ENCODE assay signal across 8 mouse cellular contexts in the genomic region with DNA sequence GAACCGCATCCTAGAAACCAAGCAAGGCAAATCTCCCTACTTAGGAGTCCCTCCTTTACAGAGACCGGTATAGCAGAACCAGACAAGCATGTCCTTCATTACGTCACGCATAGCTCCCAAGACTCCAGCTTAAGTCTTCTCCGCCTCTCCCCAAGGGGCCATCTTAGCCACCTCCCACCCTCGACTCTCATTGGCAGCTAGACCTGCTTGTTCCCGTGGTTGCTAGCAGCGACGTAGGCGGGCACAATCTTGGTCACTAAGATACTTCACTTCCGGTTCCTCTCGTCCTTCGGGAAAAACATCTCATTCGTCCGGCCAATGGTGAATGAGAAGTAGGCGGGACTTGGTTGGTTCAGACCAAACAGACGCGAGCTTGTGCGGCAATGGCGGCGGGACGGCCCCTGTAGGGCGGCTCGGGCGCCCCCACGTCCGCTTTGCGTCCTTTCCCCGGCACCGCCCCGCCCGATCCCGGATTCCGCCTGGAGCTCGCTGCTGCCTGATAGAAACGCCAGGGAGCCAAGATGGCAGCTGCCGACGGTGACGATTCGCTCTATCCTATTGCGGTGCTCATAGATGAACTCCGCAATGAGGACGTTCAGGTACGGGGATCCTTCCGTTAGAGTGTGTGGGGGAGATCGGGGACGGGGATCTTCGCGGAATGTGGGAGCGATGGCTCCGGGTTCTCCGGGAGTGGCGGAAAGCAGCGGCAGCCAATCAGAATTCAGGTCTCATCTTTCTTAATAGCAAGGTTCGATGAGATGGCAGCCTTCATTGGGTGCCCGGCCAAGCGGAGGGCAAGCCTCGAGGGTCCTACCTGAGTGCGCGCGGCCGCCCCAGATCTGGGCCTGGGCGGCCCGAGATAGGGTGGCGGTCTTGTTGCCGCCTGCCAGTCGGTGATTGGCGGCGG. TPM values are rescaled to one million over a fixed set of nuclear protein-coding genes. Genes with fewer than 3 reads are reported as not detected.
DNase-seq lines count a peak whose midpoint lies in the region; ATAC-seq and TF ChIP-seq lines count a peak whose summit lies in the region.

A gene (plus strand): TSS at position 327 of the 907 bp plus-strand sequence.

- H3K4me2 ChIP-seq in CH12.LX (ENCODE audit: insufficient read depth, low read depth, poor library complexity, severe bottlenecking): peak within 1 kb of the TSS; percentile 86
- peak within 1 kb of the TSS; percentile 62 for H3K4me2 ChIP-seq in forebrain, embryonic 11.5 days (ENCODE audit: low read depth, low read length, severe bottlenecking)
- H3K4me2 ChIP-seq in heart, embryonic 16.5 days (ENCODE audit: low read depth, low read length): peak within 1 kb of the TSS; percentile 69
- H3K4me2 ChIP-seq in liver, embryonic 15.5 days: peak within 1 kb of the TSS; percentile 81
- peak within 1 kb of the TSS; percentile 70 for H3K4me2 ChIP-seq in neural tube, embryonic 12.5 days (replicated peaks)

- peaks cover 10 to 37% of the 10 kb centered on the region in 2 experiments for H3K4me1 ChIP-seq in CH12.LX (ENCODE audit: control insufficient read depth in 1 of 2, insufficient read depth in 2 of 2)
- peaks cover 4% of the 10 kb centered on the region; the same call in 1 of the 2 replicates for H3K4me1 ChIP-seq in forebrain, embryonic 11.5 days (replicated peaks; ENCODE audit: control insufficient read depth, insufficient read depth, low read length)
- peaks cover 29% of the 10 kb centered on the region for H3K4me1 ChIP-seq in heart, embryonic 16.5 days (ENCODE audit: control insufficient read depth, insufficient read depth, low read length)
- peaks cover 29% of the 10 kb centered on the region for H3K4me1 ChIP-seq in liver, embryonic 15.5 days (replicated peaks)
- H3K4me1 ChIP-seq in neural tube, embryonic 12.5 days: peaks cover 21% of the 10 kb centered on the region

- H3K27ac ChIP-seq in CH12.LX (ENCODE audit: insufficient read depth, low read depth): peak within 1 kb of the TSS; percentile 76
- peak within 1 kb of the TSS; percentile 92 for H3K27ac ChIP-seq in forebrain, embryonic 11.5 days (ENCODE audit: low read depth, low read length)
- peak within 1 kb of the TSS; percentile 96 for H3K27ac ChIP-seq in heart, embryonic 16.5 days (ENCODE audit: low read length)
- peak within 1 kb of the TSS; percentile 94 for H3K27ac ChIP-seq in liver, embryonic 15.5 days (replicated peaks)
- peak within 1 kb of the TSS; percentile 97 for H3K27ac ChIP-seq in neural tube, embryonic 12.5 days

- peak; percentile 99 for DNase-seq in CH12.LX (ENCODE audit: extremely low read depth)
- peak; percentile 100 for DNase-seq in c-Kit-positive CD71-positive TER-119-negative erythroid progenitor cells, embryonic 14.5 days (ENCODE audit: low read depth)
- peak; percentile 97 for DNase-seq in forebrain, embryonic 11.5 days (ENCODE audit: low spot score)
- DNase-seq in kidney, postnatal 36 days: peak; percentile 98 to 99
- peak; percentile 100 for DNase-seq in telencephalon, adult 2 months (ENCODE audit: low read depth, low spot score)

- dilution Hi-C loops in CH12.LX (cut with MboI; ENCODE audit: extremely low pct_ligation_motif_present, extremely low pct_unique_long_range_greater_than_20kb, low sequenced_read_pairs): no loop called here

- peaks cover 46% of the 10 kb centered on the region for H3K79me2 ChIP-seq in CH12.LX (replicated peaks; ENCODE audit: control insufficient read depth, extremely low read depth, insufficient read depth, poor library complexity, severe bottlenecking)

- H3K36me3 ChIP-seq in CH12.LX (replicated peaks in 1 of 2; ENCODE audit: control insufficient read depth in 1 of 2, insufficient read depth in 1 of 2, low read length in 1 of 2): peaks cover 3 to 15% of the 10 kb centered on the region in 2 experiments
- H3K36me3 ChIP-seq in forebrain, embryonic 11.5 days (ENCODE audit: control insufficient read depth, insufficient read depth, low read length): no peaks in the 10 kb centered on the region
- no peaks in the 10 kb centered on the region for H3K36me3 ChIP-seq in heart, embryonic 16.5 days (ENCODE audit: control insufficient read depth, insufficient read depth)
- H3K36me3 ChIP-seq in liver, embryonic 15.5 days (replicated peaks): no peaks in the 10 kb centered on the region
- H3K36me3 ChIP-seq in neural tube, embryonic 12.5 days: no peaks in the 10 kb centered on the region

- no peak for TF ChIP-seq RAD21 in CH12.LX (IDR thresholded peaks at IDR 0.05; ENCODE audit: low read depth, low read length)

- in situ Hi-C loops in CH12.LX (cut with MboI; ENCODE audit: low pct_ligation_motif_present, low pct_unique_long_range_greater_than_20kb, low sequenced_read_pairs): no loop called here

- peak within 1 kb of the TSS; percentile 88 for H3K9ac ChIP-seq in CH12.LX (ENCODE audit: insufficient read depth, low read depth)
- peak within 1 kb of the TSS; percentile 85 for H3K9ac ChIP-seq in forebrain, embryonic 11.5 days (ENCODE audit: low read length)
- peak within 1 kb of the TSS; percentile 86 for H3K9ac ChIP-seq in heart, embryonic 16.5 days (ENCODE audit: low read length)
- peak within 1 kb of the TSS; percentile 79 for H3K9ac ChIP-seq in liver, embryonic 15.5 days
- peak within 1 kb of the TSS; percentile 84 for H3K9ac ChIP-seq in neural tube, embryonic 12.5 days

- no peak for TF ChIP-seq CTCF in CH12.LX (conservative IDR thresholded peaks at IDR 0.05 in 1 of 2, IDR thresholded peaks at IDR 0.05 in 1 of 2; ENCODE audit: low read depth in 2 of 2, low read length in 2 of 2)

- no peaks in the 10 kb centered on the region for H3K27me3 ChIP-seq in CH12.LX (replicated peaks)
- no peaks in the 10 kb centered on the region for H3K27me3 ChIP-seq in forebrain, embryonic 11.5 days (ENCODE audit: control insufficient read depth, insufficient read depth, low read length)
- no peaks in the 10 kb centered on the region for H3K27me3 ChIP-seq in heart, embryonic 16.5 days (ENCODE audit: control insufficient read depth, insufficient read depth, low read length)
- no peaks in the 10 kb centered on the region for H3K27me3 ChIP-seq in liver, embryonic 15.5 days
- H3K27me3 ChIP-seq in neural tube, embryonic 12.5 days (replicated peaks): no peaks in the 10 kb centered on the region

- H3K4me3 ChIP-seq in CH12.LX (replicated peaks in 1 of 3; ENCODE audit: low read depth in 2 of 3, low read length in 2 of 3, poor library complexity in 1 of 3): peak within 1 kb of the TSS; percentile 81 to 93 (median 81)
- H3K4me3 ChIP-seq in forebrain, embryonic 11.5 days (ENCODE audit: low read depth, low read length): peak within 1 kb of the TSS; percentile 79
- peak within 1 kb of the TSS; percentile 81 for H3K4me3 ChIP-seq in heart, embryonic 16.5 days (ENCODE audit: low read length)
- H3K4me3 ChIP-seq in liver, embryonic 15.5 days (replicated peaks): peak within 1 kb of the TSS; percentile 91
- H3K4me3 ChIP-seq in neural tube, embryonic 12.5 days: peak within 1 kb of the TSS; percentile 60

- ATAC-seq in forebrain, embryonic 11.5 days (replicated peaks; ENCODE audit: low FRiP score): peak; percentile 98
- ATAC-seq in heart, embryonic 16.5 days (replicated peaks; ENCODE audit: extremely low read depth, insufficient read depth, low FRiP score): peak; percentile 98
- ATAC-seq in liver, embryonic 15.5 days (ENCODE audit: insufficient read depth): peak; percentile 97
- peak; percentile 99 for ATAC-seq in neural tube, embryonic 12.5 days (ENCODE audit: low FRiP score, low read depth)

- H3K9me3 ChIP-seq in CH12.LX (replicated peaks; ENCODE audit: low read length): no peaks in the 10 kb centered on the region
- H3K9me3 ChIP-seq in forebrain, embryonic 11.5 days (ENCODE audit: control insufficient read depth, low read length): no peaks in the 10 kb centered on the region
- H3K9me3 ChIP-seq in heart, embryonic 16.5 days (replicated peaks; ENCODE audit: control insufficient read depth, low read length): no peaks in the 10 kb centered on the region
- H3K9me3 ChIP-seq in liver, embryonic 15.5 days (replicated peaks): no peaks in the 10 kb centered on the region
- no peaks in the 10 kb centered on the region for H3K9me3 ChIP-seq in neural tube, embryonic 12.5 days

- WGBS in forebrain, embryonic 11.5 days: under 1% methylated on average over 65 of the region's 69 CpGs
- WGBS in heart, embryonic 16.5 days: under 1% methylated on average over 69 of the region's 69 CpGs
- WGBS in liver, embryonic 15.5 days (ENCODE audit: insufficient replicate concordance): under 1% methylated on average over 69 of the region's 69 CpGs
- under 1% methylated on average over 69 of the region's 69 CpGs for WGBS in neural tube, embryonic 12.5 days

- no peak for TF ChIP-seq EP300 in CH12.LX (IDR thresholded peaks at IDR 0.05; ENCODE audit: low read length)

- TF ChIP-seq POLR2A in CH12.LX (IDR thresholded peaks at IDR 0.05; ENCODE audit: low read depth, low read length): peak; percentile 75

TF ChIP-seq in CH12.LX, 34 proteins besides CTCF, POLR2A, EP300 and RAD21 (continues in another document):
- TF ChIP-seq JUN (IDR thresholded peaks at IDR 0.05; ENCODE audit: insufficient read depth, low read depth, low read length) (peak; percentile 13; the same call in 1 of the 2 replicates), CHD2 (IDR thresholded peaks at IDR 0.05; ENCODE audit: low read length) (peak; percentile 31; the same call in 1 of the 2 replicates), CHD1 (IDR thresholded peaks at IDR 0.05; ENCODE audit: low read depth, low read length) (no peak), USF1 (IDR thresholded peaks at IDR 0.05; ENCODE audit: low read depth, low read length) (no peak), ETS1 (conservative IDR thresholded peaks at IDR 0.05; ENCODE audit: low read depth, low read length) (peak; percentile 20), IRF4 (IDR thresholded peaks at IDR 0.05; ENCODE audit: low read depth, low read length) (peak; percentile 33; the same call in 1 of the 2 replicates), ZC3H11A (IDR thresholded peaks at IDR 0.05; ENCODE audit: low read depth, low read length) (no peak), HCFC1 (IDR thresholded peaks at IDR 0.05; ENCODE audit: low read depth, low read length) (peak; percentile 81), ELF1 (IDR thresholded peaks at IDR 0.05; ENCODE audit: low read depth, low read length) (peak; percentile 84), NELFE (IDR thresholded peaks at IDR 0.05; ENCODE audit: low read depth, low read length) (peak; percentile 47), NRF1 (IDR thresholded peaks at IDR 0.05; ENCODE audit: low read depth, low read length) (0 out of 2 replicates have a peak, but pooled peaks have one; percentile 52), UBTF (IDR thresholded peaks at IDR 0.05; ENCODE audit: low read depth, low read length) (0 out of 2 replicates have a peak, but pooled peaks have one; percentile 43)

RNA-seq across cellular contexts. Expression of the gene that starts here (rescaled TPM):
- total RNA-seq in CH12.LX (2012; rRNA removed) (182 and 210 TPM in 2 replicates), CH12.LX (2014; rRNA removed) (154 and 164 TPM in 2 replicates)
- 258 and 264 TPM in 2 replicates for polyA plus RNA-seq in CH12.LX (2012; ENCODE audit: insufficient read length, low read depth)
- polyA plus RNA-seq in forebrain, embryonic 11.5 days (2014; fragmentation: Nextera tagmentation; extraction: Ambion mirVana): 523 and 567 TPM in 2 replicates
- 349 and 354 TPM in 2 replicates for polyA plus RNA-seq in heart, embryonic 16.5 days (2015; fragmentation: Nextera tagmentation; extraction: Ambion mirVana)
- 92.5 and 97.3 TPM in 2 replicates for polyA plus RNA-seq in liver, embryonic 15.5 days (2015; fragmentation: Nextera tagmentation; extraction: Ambion mirVana)
- polyA plus RNA-seq in neural tube, embryonic 12.5 days (2016; fragmentation: Nextera tagmentation; extraction: Ambion mirVana): 546 and 551 TPM in 2 replicates

Comparison
In these comparisons a context has a peak if more than half of its experiments do, and no peak if none do; other contexts are left out.
1. Peak in every context shown above with its lines: DNase-seq, ATAC-seq, H3K4me3 ChIP-seq and H3K27ac ChIP-seq.